Mouse (Mus musculus): ENCODE results near the gene Ak3.

Ak3 gene

GRCm38 (mm10) chr19:28990194-28990589 is 57.6 kb downstream of the Ak3 start, which contains the start of gene Cdc37l1:
Gene Cdc37l1, plus strand, starts transcription at chr19:28990352.
- TF ChIP-seq GATA4 (IDR thresholded peaks at IDR 0.05; ENCODE audit: insufficient replicate concordance, low read length), result 0 out of 2 replicates have a peak, but pooled peaks have one; percentile 17

GRCm38 (mm10) chr19:28989515-28989914 is 58.2 kb downstream of the Ak3 start:
- TF ChIP-seq GATA4 (IDR thresholded peaks at IDR 0.05; ENCODE audit: insufficient replicate concordance, low read length), result no peak

DNA sequence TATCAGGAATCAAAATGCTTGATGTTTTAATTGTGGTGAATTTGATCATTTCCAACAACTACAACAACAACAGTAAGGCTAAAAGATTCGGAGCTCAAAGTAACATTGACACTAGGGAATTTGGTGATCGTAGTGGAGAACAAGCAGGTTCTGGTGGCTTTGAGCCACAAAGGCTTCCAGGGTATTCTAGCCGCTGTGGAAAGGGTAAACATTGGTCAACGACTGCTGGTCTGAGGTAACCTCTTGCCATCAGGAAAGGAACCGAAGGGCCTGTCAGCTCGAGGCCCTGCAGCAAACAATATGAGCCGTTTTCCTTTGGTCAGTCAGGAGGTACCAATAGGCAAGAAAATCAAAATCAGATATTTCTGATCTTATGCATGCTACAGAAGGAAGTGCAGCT is 65.1 kb downstream of the Ak3 start:
- TF ChIP-seq GATA4 (IDR thresholded peaks at IDR 0.05; ENCODE audit: insufficient replicate concordance, low read length), result no peak

GRCm38 (mm10) chr19:28974862-28975611 is 72.7 kb downstream of the Ak3 start:
- TF ChIP-seq GATA4 (IDR thresholded peaks at IDR 0.05; ENCODE audit: insufficient replicate concordance, low read length), result peak; percentile 23; the same call in 1 of the 2 replicates
